Mouse (Mus musculus) heart, embryonic 15.5 days (tissue): ENCODE results near the gene Scamp2. TPM values are rescaled to one million over a fixed set of nuclear protein-coding genes. Genes with fewer than 3 reads are reported as not detected.

Experiments
- ATAC-seq: fragments of 200-750 bp; cut with Nextera tagmentation; replicated peaks from 2 replicates; pipeline ENCODE4 v1.8.0; 2017; ENCODE audit warnings: low read depth, moderate TSS enrichment; ENCODE audit not compliant: insufficient number of reproducible peaks, insufficient read depth, low FRiP score
- H3K27ac ChIP-seq: fragments of 300-500 bp; sonication (generic); 2 replicates; pipeline ENCODE4 v1.5.1; 2015; ENCODE audit warnings: mild to moderate bottlenecking, inconsistent platforms
- H3K27me3 ChIP-seq: fragments of 300-500 bp; sonication (generic); 2 replicates; pipeline ENCODE4 v1.6.1; 2015; ENCODE audit warnings: inconsistent platforms
- H3K36me3 ChIP-seq: fragments of 300-500 bp; sonication (generic); 2 replicates; pipeline ENCODE4 v1.6.1; 2015; ENCODE audit warnings: mild to moderate bottlenecking, inconsistent platforms
- H3K4me1 ChIP-seq: fragments of 300-500 bp; sonication (generic); replicated peaks from 2 replicates; pipeline ENCODE4 v1.6.1; 2015; ENCODE audit warnings: inconsistent platforms
- H3K4me2 ChIP-seq: fragments of 300-500 bp; sonication (generic); 2 replicates; pipeline ENCODE4 v1.6.1; 2015; ENCODE audit warnings: inconsistent platforms, mild to moderate bottlenecking, moderate library complexity
- H3K4me3 ChIP-seq: fragments of 300-500 bp; sonication (generic); 2 replicates; pipeline ENCODE4 v1.5.1; 2015; ENCODE audit warnings: mild to moderate bottlenecking, inconsistent platforms
- H3K9ac ChIP-seq: fragments of 300-500 bp; sonication (generic); 2 replicates; pipeline ENCODE4 v1.6.1; 2015; ENCODE audit warnings: mild to moderate bottlenecking, inconsistent platforms
- H3K9me3 ChIP-seq: fragments of 300-500 bp; sonication (generic); replicated peaks from 2 replicates; pipeline ENCODE4 v1.6.1; 2016; ENCODE audit warnings: inconsistent platforms
- WGBS: fragments of 180-500 bp; shearing (Covaris S2); methylation state at CpG from one replicate; pipeline ENCODE4 v1.1.7; 2015; ENCODE audit warnings: mixed read lengths; 5-methylcytosine and 5-hydroxymethylcytosine counted together
- polyA plus RNA-seq: library from polyadenylated mRNA; unstranded; fragments of >200 nt; fragmentation: Nextera tagmentation; extraction: Ambion mirVana; gene quantifications from 2 replicates; pipeline ENCODE4 v1.2.1, GENCODE M21; 2015

The Scamp2 gene
- 47.3 and 56.0 TPM in 2 replicates for polyA plus RNA-seq

DNA sequence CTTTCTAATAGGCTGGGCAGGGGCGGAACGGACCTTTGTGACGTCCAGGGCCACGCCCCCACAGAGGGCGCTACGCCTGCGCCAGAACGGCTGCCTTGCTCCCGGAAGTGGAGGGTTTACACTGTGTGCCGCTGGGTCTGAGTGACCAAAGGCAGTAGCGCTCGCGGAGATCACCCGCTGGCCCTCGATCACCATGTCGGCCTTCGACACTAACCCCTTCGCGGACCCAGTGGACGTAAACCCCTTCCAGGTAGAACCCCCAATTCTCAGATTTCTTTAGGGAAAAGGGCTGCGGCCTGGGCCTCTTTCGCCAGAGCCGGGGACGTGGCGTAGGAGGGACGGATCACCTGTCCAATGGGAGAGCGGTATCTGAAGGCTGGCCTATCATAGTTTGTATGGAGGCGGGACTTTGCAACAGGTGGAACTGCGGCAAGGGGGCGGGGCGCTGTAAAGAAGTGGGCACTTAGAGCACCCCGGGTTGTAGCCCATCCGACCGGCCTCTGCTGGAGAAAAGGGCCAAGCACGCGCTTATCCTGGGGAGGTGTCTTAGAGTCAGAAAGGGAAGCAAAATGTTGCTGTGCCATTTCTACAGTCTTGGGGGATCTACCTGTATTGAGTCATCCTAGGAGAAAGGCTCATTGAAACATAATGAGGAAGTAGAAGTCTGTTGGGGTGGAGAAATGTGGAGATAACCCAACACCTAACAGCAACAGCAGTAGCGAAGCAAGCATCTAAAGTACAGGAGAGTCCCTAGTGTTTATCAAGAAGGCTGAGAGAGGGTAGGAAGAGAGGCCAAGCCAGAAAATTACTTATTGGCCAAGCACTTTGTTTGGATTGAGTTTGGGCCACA is at the start of gene Scamp2:
Scamp2 (plus strand) TSS at position 83 of the 850 bp plus-strand sequence.
- Histone ChIP-seq H3K4me1 (peaks cover 38% of the 10 kb centered on the region), H3K9ac (peak within 1 kb of the TSS; percentile 78), H3K27ac (peak within 1 kb of the TSS; percentile 80), H3K27me3 (no peaks in the 10 kb centered on the region), H3K4me3 (peak within 1 kb of the TSS; percentile 71), H3K36me3 (no peaks in the 10 kb centered on the region), H3K9me3 (no peaks in the 10 kb centered on the region), H3K4me2 (peak within 1 kb of the TSS; percentile 82)
- whole genome bisulfite sequencing, result under 1% methylated on average over 37 of the region's 37 CpGs
- ATAC-seq, result peak; percentile 98

DNA sequence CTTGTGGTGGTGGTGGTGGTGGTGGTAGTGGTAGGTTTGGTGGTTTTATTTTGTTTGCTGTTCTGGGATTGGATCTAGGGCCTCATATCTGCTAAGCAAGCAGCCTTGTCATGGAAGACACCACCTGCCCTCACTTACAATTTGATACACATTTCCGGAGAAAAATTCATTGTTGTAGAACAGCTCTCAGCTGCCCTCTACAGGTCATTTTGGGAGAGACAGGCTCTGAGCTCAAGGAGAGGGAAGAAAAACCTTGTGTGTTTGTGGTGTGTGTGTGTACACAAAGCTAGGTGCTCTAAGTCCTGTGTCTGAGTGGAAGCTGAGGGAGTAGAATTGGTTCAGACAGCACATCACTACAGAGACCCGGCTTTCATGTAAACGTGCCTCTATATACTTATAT is 43.6 kb upstream of the Scamp2 start:
- 8% methylated on average over 3 of the region's 3 CpGs for WGBS
- no peaks in the 10 kb centered on the region for H3K27me3 ChIP-seq
- H3K4me1 ChIP-seq, result peaks cover 2% of the 10 kb centered on the region; the same call in 1 of the 2 replicates
- no peak overlapping the region for H3K9ac ChIP-seq
- H3K27ac ChIP-seq, result no peak overlapping the region
- no peak overlapping the region for H3K4me2 ChIP-seq
- no peaks in the 10 kb centered on the region for H3K9me3 ChIP-seq
- H3K36me3 ChIP-seq, result no peaks in the 10 kb centered on the region
- no peak for ATAC-seq
- no peak overlapping the region for H3K4me3 ChIP-seq

DNA sequence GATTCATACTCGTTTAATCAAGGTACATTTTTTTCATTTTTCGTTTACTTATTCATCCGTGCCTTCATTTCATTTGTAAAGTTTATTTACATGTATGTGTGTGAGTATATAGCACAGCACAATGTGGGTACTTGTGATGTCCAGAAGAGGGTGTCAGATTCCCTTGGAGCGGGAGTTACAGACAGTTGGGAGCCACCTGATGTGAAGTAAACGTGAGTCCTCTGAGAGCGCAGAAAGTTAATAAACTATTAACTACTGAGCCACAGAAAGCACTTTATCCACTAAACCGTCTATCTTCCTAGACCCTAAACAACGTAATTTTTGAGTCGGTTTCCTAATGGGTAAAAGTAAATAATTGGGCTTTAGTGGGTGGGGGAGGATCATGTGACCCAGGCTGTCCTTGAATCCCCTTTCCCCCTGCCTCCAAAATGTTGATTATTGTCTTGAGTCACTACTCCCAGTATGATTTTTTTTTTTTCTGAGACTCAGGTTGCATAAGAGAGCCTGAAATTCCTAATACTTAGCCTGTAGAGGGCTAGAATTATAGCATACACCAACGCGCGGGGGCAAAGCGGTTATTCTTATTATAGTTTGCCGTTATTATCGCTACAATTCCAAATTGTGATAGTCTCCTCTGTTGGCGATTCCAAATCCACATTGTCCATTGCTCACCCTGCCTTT is 40.2 kb upstream of the Scamp2 start:
- peak; percentile 3; the same call in 1 of the 2 replicates for ATAC-seq
- Histone ChIP-seq H3K9me3 (no peaks in the 10 kb centered on the region), H3K9ac (peak overlapping the region; percentile 96), H3K27ac (peak overlapping the region; percentile 98), H3K4me2 (peak overlapping the region; percentile 62), H3K4me1 (peaks cover 30% of the 10 kb centered on the region), H3K4me3 (peak overlapping the region; percentile 79), H3K27me3 (no peaks in the 10 kb centered on the region), H3K36me3 (no peaks in the 10 kb centered on the region)
- WGBS, result 27% methylated on average over 16 of the region's 16 CpGs

DNA sequence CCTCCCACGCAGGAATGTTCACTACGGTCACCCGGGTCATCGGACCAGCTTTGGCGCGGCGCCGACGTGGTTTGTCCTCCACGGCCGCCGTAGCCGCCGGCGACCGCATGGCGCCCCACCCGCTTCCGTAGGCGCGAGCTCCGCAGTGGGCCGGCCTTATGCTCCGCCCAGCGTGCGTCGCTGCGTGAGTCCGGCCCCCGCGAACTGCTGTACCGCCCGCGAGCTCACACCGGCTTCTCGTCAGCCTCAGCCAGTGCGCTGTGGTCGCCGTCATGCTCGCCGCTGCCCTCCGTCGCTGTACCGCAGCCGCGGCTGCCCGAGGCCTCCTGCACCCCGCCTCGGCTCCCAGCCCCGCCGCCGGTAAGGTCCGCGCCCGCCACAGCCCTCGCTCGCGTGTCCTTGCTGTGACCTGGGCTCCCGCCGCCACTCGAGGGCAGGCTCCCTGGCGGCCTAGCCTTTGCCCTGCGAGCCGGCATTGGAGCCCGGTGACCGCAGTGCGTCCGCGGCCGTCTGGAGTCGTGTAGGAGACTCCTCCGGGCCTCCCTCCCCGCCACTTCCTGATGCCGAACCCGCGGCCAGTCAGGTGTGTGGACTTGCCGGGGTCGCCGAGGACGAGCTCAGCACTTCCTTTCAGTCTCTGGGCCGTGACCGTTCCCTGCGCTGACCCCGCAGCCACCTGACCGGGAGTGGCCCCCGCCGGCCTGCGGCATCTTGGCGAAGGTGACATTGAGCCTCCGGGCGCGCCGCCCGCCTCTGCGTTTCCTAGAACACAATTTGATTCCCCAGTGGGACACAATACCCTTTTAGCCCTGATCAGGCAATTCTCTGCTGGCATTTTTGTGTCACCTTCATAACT is 39.5 kb upstream of the Scamp2 start, which contains the start of gene Cox5a:
Cox5a (plus strand) TSS at position 219 of the 856 bp plus-strand sequence.
- H3K4me3 ChIP-seq, result peak within 1 kb of the TSS; percentile 79
- H3K27ac ChIP-seq, result peak within 1 kb of the TSS; percentile 98
- no peaks in the 10 kb centered on the region for H3K36me3 ChIP-seq
- H3K9me3 ChIP-seq, result no peaks in the 10 kb centered on the region
- peak; percentile 98 for ATAC-seq
- peaks cover 36% of the 10 kb centered on the region for H3K4me1 ChIP-seq
- H3K4me2 ChIP-seq, result peak within 1 kb of the TSS; percentile 62
- H3K27me3 ChIP-seq, result no peaks in the 10 kb centered on the region
- H3K9ac ChIP-seq, result peak within 1 kb of the TSS; percentile 96
- WGBS, result under 1% methylated on average over 95 of the region's 95 CpGs

DNA sequence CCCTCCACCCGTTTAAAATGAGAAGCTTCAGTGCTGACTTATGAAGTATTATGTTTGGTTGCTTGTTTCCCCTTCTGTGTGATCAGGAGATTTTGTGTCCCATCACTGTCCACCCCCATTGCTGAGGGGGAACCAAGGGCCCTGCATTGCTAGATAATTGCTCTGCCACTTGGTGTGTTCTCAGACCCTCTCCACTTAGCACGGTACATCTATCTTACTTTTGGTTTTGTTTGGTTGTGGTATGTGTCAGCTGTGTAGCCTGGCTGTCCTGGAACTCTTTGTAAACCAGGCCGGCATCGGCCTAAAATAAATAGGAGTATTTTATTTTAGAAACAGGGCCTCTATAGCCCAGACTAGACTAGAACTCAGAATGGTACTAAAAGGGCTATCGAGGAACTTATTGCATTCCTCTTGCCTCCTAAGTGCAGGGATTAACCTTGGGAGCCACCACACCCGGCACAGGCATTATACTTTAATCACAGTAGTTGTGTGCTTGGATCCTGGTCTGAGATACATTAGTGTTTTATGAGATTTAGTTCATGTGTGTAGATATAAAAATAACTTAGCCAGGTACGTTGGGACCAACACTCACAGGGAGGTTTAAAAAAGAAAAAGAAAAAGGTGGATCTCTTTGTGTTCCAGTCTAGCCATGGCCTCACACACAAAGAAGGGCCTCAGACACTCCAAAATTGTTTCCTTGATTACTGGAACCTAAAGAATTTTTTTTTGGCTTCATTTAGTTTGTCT is 38.5 kb upstream of the Scamp2 start:
- Histone ChIP-seq H3K4me2 (peak overlapping the region; percentile 62), H3K4me1 (peaks cover 36% of the 10 kb centered on the region), H3K4me3 (peak overlapping the region; percentile 79), H3K9ac (peak overlapping the region; percentile 96), H3K27me3 (no peaks in the 10 kb centered on the region), H3K9me3 (no peaks in the 10 kb centered on the region), H3K27ac (peak overlapping the region; percentile 98), H3K36me3 (no peaks in the 10 kb centered on the region)
- 20% methylated on average over 7 of the region's 7 CpGs for WGBS
- no peak for ATAC-seq

DNA sequence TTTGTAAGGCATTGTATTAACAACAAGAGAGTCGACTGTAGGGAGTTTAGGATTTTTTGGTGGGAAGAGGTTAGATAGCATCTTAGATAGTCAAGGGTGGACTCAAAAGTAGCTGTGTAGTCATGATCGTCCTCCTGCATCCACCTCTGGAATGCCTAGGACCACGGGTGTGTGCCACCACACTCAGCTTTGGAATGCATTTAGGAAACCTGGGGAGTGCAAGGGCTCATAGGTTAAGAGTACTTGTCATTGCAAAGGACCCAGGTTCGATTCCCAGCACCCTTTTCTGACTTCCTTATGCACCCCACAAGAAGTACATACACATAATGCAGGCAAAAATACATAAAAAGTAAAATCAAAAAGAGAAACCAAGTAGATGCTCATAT is 37.9 kb upstream of the Scamp2 start:
- H3K4me2 ChIP-seq, result peak overlapping the region; percentile 62
- H3K9me3 ChIP-seq, result no peaks in the 10 kb centered on the region
- ATAC-seq, result no peak
- H3K27ac ChIP-seq, result peak overlapping the region; percentile 98; the same call in 1 of the 2 replicates
- 53% methylated on average over 4 of the region's 4 CpGs for WGBS
- no peaks in the 10 kb centered on the region for H3K36me3 ChIP-seq
- peaks cover 36% of the 10 kb centered on the region for H3K4me1 ChIP-seq
- peak overlapping the region; percentile 96; the same call in 1 of the 2 replicates for H3K9ac ChIP-seq
- H3K27me3 ChIP-seq, result no peaks in the 10 kb centered on the region
- peak overlapping the region; percentile 79 for H3K4me3 ChIP-seq

DNA sequence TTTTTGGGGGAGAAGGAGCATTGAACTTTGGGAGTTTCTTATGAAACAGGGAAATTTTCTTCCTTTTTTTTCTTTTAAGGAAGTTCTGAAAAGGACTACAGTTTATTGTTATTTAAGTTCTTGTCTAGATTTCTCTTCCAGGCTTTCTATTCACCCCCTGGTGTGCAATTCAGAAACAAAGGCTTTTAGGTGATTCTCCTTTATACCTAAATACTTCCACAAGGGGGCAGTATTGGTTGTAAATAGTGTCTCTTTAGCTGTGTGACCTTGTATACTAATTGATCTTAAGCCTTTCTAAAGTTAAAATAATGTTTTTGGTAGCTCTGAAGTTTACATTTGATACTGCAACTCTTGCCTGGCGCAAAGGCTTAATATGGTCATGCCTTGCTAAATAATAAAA is 37.0 kb upstream of the Scamp2 start:
- Histone ChIP-seq H3K4me2 (peak overlapping the region; percentile 62), H3K4me3 (no peak overlapping the region), H3K36me3 (0 out of 2 replicates have a peak, but pooled peaks cover 2% of the 10 kb centered on the region), H3K9ac (no peak overlapping the region), H3K9me3 (no peaks in the 10 kb centered on the region), H3K27me3 (no peaks in the 10 kb centered on the region), H3K4me1 (peaks cover 36% of the 10 kb centered on the region), H3K27ac (no peak overlapping the region)
- WGBS, result 88% methylated on average over 1 of the region's 1 CpGs
- ATAC-seq, result no peak

DNA sequence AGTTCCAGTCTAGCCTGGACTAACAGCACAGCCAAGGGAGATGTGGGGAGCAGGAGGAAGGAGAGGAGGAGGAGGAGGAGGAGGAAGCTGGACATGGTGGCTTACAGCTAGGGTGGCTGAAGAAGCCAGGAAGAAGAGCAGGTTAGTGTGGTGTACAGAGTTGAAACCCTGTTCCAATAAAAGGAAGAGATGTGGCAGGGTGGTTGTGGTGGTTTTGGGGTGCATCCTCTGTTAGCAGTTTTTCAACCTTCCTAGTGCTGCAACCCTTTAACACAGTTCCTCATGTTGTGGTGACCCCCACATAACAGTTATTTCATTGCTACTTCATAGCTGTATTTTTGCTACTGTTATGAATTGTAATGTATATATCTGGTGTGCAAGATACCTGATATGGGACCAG is 36.3 kb upstream of the Scamp2 start:
- no peaks in the 10 kb centered on the region for H3K9me3 ChIP-seq
- no peak for ATAC-seq
- H3K4me2 ChIP-seq, result peak overlapping the region; percentile 62; the same call in 1 of the 2 replicates
- H3K27ac ChIP-seq, result no peak overlapping the region
- no peak overlapping the region for H3K4me3 ChIP-seq
- H3K4me1 ChIP-seq, result peaks cover 36% of the 10 kb centered on the region
- H3K36me3 ChIP-seq, result peaks cover 9% of the 10 kb centered on the region; the same call in 1 of the 2 replicates
- no peak overlapping the region for H3K9ac ChIP-seq
- no peaks in the 10 kb centered on the region for H3K27me3 ChIP-seq

DNA sequence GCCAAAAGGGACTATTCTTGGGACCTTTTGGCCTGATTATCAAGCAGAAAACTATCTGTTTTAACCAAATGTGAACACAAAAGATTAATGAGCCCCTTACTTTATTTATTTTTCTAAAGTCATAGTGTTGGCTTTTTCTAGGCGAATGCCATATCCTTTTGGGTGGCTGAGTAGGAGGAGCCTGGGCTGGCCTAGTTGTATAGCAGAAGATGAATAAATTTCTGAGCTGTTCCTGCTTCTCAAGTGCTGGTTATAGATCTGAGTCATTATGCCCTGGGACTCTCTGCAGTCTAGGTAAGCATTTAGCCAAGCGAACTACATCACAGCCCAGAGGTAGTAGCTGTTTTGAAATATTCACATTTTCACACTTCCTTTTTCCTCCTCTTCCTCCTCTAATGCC is 35.2 kb upstream of the Scamp2 start:
- Histone ChIP-seq H3K36me3 (peaks cover 20% of the 10 kb centered on the region), H3K4me1 (peaks cover 36% of the 10 kb centered on the region), H3K4me2 (no peak overlapping the region), H3K27ac (no peak overlapping the region), H3K9ac (no peak overlapping the region), H3K27me3 (no peaks in the 10 kb centered on the region), H3K4me3 (no peak overlapping the region), H3K9me3 (no peaks in the 10 kb centered on the region)
- no peak for ATAC-seq
- WGBS, result 66% methylated on average over 2 of the region's 2 CpGs

DNA sequence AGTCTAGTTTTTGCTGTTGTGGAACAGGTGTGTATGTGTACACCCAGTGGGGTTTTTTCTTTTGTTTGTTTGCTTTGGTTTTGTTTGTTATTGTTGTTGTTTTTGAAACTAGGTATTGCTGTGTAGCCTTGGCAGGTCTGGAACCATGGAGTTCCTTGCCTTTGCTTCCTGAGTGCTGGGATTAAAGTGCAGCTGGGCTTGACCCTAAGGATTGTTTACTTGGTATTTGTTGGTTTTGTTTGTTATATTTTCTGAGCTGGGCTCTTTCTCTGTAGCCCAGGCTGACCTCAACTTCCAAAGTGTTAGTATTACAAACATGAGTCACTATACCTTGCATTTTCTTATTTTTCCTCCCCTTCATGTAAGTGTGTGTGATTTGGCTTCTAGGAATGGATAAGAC is 34.3 kb upstream of the Scamp2 start:
- Histone ChIP-seq H3K36me3 (peaks cover 27% of the 10 kb centered on the region), H3K4me3 (no peak overlapping the region), H3K9me3 (no peaks in the 10 kb centered on the region), H3K9ac (no peak overlapping the region), H3K27ac (no peak overlapping the region), H3K27me3 (no peaks in the 10 kb centered on the region), H3K4me1 (peaks cover 36% of the 10 kb centered on the region), H3K4me2 (no peak overlapping the region)
- ATAC-seq, result no peak
